Mouse (Mus musculus): ENCODE measurements around the gene Txnrd1. TPM values are rescaled to one million over a fixed set of nuclear protein-coding genes. Genes with fewer than 3 reads are reported as not detected.
A peak's percentile ranks its signal among the peaks of the same experiment; 100 is the strongest.

Gene Txnrd1
- polyA plus RNA-seq, 1 experiment = 47.5 TPM

DNA sequence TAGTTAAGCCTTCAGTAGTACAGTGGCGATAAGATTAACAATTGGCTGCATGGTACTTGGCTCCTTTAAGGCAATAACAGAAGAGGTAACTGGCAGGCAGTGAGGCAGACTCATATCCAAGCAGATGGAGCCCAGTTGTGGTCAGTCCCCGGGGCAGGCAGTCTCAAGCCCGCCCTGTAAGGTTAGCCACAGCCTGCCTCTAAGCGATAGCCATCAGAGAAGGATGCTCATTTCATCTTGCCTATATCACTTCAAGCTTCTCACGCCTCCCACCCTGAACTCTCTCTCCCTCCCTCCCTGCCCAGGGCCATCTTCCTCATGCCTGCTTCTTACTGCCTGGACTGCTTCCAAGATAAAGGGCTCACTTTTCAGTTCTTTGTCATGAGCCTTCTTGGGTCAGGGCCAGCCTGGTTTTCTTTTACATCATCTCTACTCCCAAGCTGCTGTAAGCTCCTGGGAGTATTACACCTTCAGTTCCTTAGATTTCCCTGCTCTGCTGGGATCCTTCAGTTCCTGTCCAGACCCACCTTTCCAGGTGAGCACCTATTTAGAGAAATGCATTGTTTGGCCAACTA lies 29.4 kb downstream of the Txnrd1 start:
- DNase-seq (ENCODE audit: extremely low spot score in 1 of 2, low spot score in 1 of 2) = no peak

DNA sequence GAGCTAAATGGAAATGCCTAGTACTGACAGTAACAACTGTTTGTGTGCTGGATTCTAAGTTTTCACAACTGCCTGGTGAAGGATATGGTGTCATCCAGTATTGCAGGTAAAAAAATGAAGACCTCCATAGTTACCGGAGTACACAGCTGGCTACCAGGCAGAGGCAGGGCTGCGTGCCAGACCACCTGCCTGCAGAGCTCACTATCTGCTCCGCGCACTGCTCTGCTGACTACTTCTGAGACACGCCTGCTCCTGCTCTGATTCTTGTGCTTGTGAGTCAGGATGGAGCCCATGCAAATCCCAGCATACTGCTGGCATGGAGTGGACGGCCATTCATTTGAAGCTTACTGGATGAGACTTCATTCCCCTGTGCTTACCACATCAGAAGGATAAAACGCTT lies 30.1 kb downstream of the Txnrd1 start:
- no peak for DNase-seq (ENCODE audit: extremely low spot score in 1 of 2, low spot score in 1 of 2)

DNA sequence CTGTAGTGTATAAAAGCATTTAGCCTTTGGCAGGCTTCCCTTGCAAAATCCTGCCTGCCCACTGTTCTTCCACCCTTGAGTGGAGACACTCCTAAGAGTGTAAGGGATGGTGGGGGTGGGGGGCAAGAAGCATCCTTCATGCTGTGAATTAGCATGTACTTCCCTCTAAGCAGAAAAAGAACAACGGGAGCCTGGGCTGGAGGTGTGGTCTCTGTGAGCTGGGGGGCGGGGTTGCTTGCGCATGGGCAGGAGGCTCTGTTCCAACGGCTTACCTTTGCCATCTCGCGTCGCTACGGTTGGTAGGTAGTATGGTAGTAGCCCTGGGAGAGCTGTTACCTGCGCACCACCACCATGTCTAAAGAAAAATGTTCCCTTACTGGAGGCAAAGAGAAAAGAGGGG lies 32.6 kb downstream of the Txnrd1 start, which contains the start of gene Eid3:
Gene Eid3 (plus strand): TSS at position 271 of the 400 bp plus-strand sequence.
- no peak for DNase-seq (ENCODE audit: extremely low spot score in 1 of 2, low spot score in 1 of 2)

DNA sequence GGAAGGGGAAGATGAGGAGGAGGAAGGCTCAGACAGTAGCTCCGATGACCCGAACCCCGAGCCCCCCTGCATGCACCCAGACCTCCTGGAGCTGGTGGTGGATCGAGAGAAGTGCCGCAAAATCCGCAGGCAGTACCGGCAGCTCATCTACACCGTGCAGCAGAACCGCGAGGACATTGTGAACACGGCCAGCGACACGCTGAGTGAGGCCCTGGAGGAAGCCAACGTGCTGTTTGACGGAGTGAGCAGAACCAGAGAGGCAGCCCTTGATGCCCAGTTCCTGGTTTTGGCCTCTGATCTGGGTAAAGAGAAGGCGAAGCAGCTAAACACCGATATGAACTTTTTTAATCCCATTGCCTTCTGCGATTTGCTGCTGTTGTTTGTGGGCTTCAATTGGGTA lies 33.1 kb downstream of the Txnrd1 start:
- DNase-seq (ENCODE audit: extremely low spot score in 1 of 2, low spot score in 1 of 2) = no peak

DNA sequence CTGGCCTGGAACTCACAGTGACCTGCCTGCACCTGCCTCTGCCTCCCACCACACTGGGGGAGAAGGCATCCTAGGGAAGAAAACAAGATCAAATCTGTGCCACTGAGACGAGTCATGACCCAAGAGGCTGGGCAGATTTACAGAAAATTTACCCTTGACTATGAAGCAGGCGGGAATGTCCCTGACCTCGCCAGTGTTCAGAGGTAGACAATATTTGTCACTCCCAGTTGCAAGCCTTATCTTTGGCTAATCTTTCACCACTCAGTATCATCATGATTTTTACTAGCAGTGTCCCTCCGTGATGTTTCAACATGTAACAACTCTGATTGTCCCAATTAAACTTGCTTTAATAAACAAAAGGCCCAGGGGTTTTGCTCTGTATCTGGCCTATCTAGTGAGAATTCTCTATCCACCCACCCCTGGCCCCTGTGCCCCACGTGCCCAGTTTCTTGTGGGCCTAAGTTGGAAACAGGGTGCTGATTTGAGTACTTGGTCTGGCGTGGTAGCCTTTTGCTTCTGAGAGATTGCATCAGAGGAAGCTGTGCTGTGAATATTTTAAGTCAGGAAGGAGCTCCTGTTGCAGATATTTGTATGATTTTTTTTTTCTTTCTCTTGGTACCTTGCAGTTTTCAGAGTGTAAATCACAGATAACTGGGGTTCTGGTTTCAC lies 34.8 kb downstream of the Txnrd1 start:
- DNase-seq (ENCODE audit: extremely low spot score in 1 of 2, low spot score in 1 of 2) = no peak

DNA sequence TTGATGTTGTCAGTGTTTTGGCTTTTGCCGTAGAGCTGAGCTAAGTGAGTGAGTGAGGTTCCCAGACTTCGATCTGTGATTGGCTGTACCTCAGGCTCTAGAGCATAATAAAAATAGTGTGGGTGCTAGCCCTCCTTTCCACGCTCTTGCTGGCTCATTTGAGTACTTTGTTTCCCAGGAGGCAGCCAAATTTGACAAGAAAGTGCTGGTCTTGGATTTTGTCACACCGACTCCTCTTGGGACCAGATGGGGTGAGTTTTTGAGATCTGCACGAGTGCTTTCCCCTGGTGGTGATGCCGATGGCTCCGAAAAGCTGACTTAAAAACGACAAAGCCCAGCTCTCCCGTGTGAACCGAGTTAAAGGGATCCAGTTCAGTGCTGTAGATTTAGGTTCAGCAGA lies 41.7 kb downstream of the Txnrd1 start:
- DNase-seq (ENCODE audit: extremely low spot score in 1 of 2, low spot score in 1 of 2) = no peak

DNA sequence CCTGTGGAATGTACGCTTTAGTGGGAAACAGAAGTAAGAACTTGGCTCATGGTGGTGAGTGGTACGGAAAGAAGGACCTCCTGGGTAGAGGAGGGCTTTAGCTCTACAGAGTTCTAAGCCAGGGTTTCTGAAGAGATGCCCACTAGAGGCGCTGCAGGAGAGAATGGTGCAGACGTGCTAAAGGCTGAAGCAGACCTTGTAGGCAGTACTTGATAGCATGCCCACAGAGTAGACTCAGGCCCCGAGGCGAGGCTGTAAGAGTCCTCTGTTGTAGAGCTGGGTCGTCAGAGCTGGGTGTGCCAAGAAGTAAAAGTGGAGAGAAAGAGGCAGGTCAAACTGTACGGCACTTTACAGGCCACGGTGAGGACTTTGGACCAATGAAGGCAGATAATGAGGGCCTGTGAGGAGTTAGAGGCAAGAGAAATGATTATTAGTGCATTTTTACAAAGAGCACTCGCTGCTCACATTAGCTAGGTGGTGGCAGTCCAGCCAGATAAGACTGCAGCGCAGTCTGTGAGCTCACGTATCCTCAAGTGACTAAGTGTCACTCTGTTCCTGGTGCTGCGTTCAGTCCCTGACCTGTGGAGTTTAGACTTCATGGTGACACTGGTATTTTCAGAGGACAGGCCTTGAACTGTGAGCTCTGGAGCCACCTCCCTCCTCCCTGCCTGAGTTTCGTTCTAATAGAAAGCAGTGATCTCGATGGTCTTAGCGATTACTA lies 42.5 kb downstream of the Txnrd1 start:
- peak in 1 of 2 experiments; percentile 53 for DNase-seq (ENCODE audit: extremely low spot score in 1 of 2, low spot score in 1 of 2)

DNA sequence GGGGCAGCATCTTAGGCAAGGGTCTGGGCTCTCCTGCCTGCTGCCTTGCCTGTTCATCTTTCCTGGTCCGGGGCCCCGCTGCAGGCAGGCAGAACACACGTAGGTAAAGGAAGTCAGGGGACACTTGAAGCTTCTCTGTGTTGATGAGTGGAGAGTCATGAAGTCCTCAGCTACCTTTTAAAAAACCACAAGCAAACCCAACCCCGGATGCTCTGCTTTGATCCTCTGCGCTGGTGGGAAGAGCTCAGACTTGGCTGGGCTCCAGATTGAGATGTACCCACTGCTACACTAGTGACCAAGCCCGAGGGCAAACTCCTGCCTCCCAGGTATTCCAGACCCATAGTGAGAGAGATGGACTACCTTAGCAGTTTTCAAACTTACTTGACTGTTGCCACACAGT lies 53.6 kb downstream of the Txnrd1 start:
- DNase-seq (ENCODE audit: extremely low spot score in 1 of 2, low spot score in 1 of 2) = no peak

DNA sequence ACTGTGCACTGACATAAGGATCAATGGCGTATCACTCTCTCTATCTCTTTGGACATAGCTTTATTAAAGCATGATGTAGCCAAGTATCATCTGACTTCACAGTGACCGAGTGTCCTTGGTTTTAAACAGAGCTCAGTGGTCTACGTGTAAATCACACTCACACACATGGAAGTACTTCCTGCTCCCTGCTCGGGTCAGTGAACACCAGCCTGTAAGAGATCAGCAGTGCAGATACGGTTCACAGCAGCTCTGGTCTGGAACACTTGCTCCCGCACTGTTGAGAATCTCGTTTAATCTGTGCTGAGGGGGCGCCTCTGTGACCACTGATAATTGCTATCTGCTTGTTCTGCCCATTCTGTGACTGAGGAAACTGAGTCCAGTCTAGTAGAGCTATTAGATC lies 54.8 kb downstream of the Txnrd1 start:
- DNase-seq (ENCODE audit: extremely low spot score in 1 of 2, low spot score in 1 of 2) = no peak

DNA sequence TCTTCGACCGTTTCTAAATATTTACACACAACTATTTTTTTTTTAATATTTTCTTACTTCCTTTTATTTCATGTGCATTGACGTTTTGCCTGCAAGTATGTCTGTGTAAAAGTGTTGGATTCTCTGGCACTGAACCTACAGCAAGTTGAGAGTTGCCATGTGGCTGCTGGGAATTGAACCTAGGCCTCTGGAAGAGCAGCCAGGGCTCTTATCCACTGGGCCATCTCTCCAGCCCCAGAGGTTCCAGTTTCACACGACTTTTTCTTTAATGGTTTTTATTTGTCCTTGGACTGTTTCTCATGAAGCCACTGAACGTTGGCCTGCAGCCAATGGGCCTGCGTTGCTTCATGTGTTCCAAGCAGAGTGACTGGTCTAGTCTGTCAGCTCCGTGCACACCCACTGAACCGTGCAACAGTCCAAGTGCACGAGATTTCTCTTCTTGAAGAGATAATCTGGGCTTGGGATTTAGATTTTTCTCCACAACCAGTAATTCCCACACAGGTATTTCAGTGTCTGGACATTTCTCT lies 55.8 kb downstream of the Txnrd1 start:
- peak in 1 of 2 experiments; percentile 27 for DNase-seq (ENCODE audit: extremely low spot score in 1 of 2, low spot score in 1 of 2)

DNA sequence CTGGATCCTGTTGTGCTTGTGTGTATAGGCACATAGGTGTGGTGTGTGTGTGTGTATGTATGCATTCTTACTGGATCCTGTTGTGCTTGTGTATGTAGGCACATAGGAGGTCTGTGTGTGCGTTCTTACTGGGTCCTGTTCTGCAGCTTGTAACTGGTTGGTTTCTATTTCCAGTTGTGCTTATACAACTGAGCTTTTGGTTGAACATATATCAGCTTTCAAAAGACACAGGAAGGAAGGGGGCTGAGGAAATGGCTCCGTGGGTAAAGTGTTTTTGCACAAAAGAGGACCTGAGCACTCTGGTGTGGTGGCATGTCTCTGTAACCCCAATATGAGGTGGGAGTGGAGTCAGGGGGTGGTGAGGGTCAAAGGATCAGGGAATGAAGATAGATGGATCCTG lies 57.2 kb downstream of the Txnrd1 start:
- no peak for DNase-seq (ENCODE audit: extremely low spot score in 1 of 2, low spot score in 1 of 2)

DNA sequence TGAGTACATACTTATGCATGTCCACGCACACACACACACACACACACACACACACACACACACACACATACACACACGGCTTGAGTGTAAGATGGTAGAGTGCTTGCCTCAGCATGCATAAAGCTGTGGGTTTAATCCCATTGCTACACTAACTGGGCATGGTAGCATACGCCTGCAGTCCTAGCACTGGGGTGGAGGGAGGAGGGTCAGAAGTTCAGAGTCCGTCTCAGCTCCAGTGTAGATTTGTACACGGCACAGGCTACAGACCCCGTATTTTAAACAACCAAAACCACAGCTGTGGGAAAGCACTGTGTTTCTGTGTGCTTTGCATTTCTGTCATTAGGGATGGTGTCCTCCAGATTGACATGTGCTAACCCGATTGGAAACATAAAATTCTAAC lies 57.7 kb downstream of the Txnrd1 start:
- no peak for DNase-seq (ENCODE audit: extremely low spot score in 1 of 2, low spot score in 1 of 2)

DNA sequence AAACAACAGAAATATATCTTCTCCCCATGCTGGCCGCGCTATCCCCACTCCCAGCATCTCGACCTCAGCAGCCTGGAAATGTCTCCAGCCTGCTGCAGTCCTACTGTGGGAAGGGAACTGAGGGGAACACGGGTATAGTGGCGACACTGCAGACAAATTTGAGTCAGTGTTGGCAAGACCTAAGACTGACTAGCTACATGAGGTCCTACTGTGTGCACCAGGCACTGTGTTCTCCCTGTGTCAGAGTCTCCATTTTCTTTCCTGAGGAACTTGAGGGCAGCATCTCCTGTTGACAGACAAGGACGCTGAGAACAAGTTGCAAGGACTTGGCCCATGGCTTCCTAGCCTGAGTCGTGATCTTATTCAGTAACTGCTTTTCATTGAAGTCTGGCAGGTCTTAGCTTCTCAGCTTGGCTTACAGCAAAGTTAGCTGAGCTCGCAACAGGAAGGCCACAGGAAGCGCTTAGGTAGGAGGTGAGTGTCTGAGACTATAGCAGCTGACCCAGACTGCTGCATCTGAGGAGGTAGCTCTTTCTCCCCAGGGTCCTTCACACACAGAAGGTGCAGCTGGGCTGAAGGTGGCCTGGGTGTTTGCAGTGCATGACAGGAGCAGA lies 58.8 kb downstream of the Txnrd1 start:
- no peak for DNase-seq (ENCODE audit: extremely low spot score in 1 of 2, low spot score in 1 of 2)

DNA sequence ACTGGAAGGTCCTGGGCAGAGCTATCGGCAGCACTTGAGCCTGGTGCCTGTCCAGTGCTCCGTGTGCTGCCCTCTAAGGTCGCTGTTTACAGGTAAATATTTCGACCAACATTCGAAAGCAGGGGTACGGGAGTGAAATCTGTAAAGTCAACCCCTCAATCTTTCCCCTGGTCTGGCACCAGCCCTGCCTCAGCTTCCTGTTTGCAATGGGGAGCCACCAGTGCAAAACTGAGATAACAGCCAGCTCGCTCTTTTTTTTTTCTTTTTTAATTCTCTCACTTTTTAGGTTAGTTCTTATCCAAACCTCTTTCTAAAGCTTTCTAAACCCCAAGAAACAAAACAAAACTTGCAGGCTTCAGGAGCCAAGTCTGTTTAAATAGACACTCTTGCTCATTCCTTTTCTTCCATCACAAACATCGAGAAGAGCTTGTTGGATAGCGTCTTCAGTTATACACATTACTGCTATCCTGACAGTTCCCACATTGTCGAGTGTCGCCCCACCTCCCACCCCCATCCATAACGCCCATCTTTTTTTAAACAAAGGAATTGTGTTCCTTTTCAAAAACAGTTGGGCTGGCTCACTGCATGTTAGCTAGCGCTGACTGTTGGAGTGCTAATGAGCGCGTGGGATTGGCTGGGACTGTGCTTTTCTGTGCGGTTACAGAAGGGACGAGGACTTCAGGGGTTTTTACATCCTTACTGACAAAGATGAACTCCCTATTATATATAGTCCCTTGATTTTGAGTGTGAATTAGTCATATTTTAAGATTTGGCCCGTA lies 60.3 kb downstream of the Txnrd1 start:
- peak in 1 of 2 experiments; percentile 72 for DNase-seq (ENCODE audit: extremely low spot score in 1 of 2, low spot score in 1 of 2)

DNA sequence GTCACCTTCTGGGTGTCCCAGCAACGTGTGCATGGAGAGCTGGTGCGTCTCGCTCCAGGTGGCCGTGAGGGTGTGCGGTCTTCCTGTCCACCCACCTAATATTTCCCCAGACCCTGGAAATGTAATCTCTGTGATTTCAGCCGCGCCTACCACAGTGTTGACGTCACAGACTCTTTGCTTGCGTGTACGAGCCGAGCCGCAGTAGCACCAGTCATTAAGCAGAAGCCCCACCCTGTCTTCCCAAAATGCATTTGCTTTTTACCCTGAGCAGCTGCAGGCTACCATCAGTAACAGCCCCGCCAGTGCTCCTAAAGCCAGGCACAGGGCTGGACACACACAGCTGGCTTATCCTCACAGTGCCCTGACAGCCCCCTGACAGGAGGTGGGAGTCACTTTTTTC lies 64.2 kb downstream of the Txnrd1 start:
- DNase-seq (ENCODE audit: extremely low spot score in 1 of 2, low spot score in 1 of 2) = no peak

DNA sequence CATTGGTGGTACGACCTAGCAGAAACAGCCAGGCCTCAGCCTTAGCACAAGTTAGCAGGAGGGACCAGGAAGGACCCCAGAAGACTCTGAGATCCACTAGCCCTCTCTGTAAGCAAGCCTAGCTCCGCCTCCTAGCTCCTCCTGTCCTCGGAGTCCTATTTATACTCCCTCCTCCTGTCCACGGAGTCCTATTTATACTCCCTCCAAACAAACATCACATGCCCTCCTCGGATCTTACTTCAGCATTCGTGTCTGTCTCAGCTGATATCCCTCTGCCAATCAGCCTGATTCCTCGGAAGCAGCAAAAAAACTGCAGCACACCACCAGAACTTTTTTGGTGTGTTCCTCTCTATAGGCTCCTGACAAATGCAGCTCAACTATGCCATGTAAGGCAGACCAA lies 65.1 kb downstream of the Txnrd1 start:
- DNase-seq (ENCODE audit: extremely low spot score in 1 of 2, low spot score in 1 of 2) = no peak

DNA sequence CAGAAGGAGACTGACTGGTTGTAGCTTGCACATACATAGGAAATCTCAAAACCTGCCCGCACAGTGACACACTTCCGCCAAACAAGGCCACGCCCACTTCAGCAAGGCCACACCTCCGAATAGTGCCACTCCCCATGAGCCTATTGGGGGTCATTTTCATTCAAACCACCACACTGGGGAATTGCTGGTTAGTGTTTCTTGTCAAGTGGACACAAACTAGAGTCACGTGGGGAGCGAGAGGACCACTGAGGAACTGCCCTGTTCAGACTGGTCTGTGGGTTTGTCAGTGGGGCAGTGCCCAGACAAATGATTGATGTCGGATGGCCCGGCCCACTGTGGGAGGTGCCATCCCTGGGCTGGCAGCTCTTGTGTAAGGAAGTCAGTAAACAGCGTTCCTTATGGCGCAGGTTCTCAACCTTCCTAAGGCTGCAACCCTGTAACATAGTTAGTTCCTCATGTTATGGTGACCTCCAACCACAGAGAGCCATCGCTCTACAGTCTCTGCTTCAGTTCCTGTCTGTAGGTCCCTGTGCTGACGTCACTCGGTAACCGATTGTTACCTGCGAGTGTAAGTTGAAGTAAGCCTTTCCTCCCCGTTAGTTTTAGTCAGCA lies 66.2 kb downstream of the Txnrd1 start:
- DNase-seq (ENCODE audit: extremely low spot score in 1 of 2, low spot score in 1 of 2) = no peak

DNA sequence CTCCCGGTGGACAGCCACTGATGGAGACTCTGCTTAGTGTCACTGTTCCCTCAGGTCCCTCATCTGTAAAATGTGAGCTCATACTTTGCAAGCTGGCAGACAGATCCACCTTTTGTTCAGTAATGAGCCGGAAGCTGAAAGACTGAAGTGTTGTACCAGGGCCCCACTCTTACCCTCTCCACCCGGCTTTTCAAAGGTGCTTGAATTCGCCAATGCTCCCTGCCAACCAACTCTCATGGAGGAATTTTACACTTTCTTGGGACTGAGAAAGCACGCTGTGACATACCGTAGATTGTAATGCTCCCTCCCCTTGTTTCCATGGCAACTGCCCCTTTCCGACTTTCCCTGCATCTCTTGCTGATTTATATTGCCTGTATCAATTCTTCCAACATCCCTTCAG lies 66.8 kb downstream of the Txnrd1 start:
- peak in 1 of 2 experiments; percentile 44 for DNase-seq (ENCODE audit: extremely low spot score in 1 of 2, low spot score in 1 of 2)

DNA sequence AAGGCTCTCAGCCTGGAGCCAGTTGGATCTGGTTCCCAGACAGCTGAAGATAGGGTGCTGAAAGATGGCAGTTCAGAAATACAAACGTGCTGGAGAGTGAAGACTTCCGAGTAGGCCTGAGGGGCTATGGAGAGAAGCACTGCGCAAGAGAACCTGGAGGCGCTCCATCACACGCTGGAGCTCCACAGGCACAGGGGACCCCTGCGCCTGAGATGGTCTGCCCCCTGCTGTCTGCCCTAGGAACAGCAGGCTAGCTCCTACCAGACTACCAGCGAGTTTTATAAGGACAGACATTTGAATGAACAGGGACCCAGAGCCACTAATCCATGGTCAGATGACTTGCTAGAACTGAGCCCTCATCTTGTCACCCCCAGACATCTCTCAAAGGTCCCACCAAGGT lies 67.7 kb downstream of the Txnrd1 start:
- peak; percentile 47 to 90 for DNase-seq (ENCODE audit: extremely low spot score in 1 of 2, low spot score in 1 of 2)

DNA sequence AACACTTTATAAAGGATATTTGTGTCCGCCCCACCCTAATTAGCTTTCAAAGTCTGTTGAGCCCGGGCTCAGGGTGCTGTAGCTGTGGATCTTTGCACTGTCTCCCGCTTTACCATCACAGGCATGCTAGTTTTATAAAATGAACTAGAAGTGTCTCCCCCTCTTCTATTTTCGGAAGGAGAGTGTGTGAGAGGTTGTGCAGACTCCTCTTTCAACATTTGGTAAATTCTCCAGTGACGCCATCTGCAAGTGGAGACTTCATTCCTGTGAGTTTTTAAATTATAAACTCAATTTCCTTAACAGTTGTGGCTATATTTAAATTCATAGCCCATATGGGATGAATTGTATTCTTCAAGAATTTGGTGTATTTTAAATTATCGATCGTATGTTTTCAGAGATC lies 74.8 kb downstream of the Txnrd1 start:
- DNase-seq (ENCODE audit: extremely low spot score in 1 of 2, low spot score in 1 of 2) = peak in 1 of 2 experiments; percentile 42
